Mouse (Mus musculus) intestine, embryonic 15.5 days (tissue): Measurements from ENCODE around the gene Chga. TPM values are rescaled to one million over a fixed set of nuclear protein-coding genes. Genes with fewer than 3 reads are reported as not detected.

Experiments
- ATAC-seq: fragments of 200-750 bp; cut with Nextera tagmentation; 2 replicates; pipeline ENCODE4 v1.8.0; 2017; ENCODE audit warnings: moderate TSS enrichment, moderate library complexity
- H3K27ac ChIP-seq: fragments of 300-500 bp; sonication (generic); 2 replicates; pipeline ENCODE4 v1.5.1; 2015; ENCODE audit warnings: mild to moderate bottlenecking, inconsistent platforms
- H3K27me3 ChIP-seq: fragments of 300-500 bp; sonication (generic); replicated peaks from 2 replicates; pipeline ENCODE4 v1.6.1; 2015; ENCODE audit warnings: inconsistent platforms
- H3K36me3 ChIP-seq: fragments of 300-500 bp; sonication (generic); 2 replicates; pipeline ENCODE4 v1.6.1; 2015; ENCODE audit warnings: inconsistent platforms
- H3K4me1 ChIP-seq: fragments of 300-500 bp; sonication (generic); replicated peaks from 2 replicates; pipeline ENCODE4 v1.6.1; 2015; ENCODE audit warnings: inconsistent platforms
- H3K4me2 ChIP-seq: fragments of 300-500 bp; sonication (generic); replicated peaks from 2 replicates; pipeline ENCODE4 v1.6.1; 2015; ENCODE audit warnings: mild to moderate bottlenecking, inconsistent platforms
- H3K4me3 ChIP-seq: fragments of 300-500 bp; sonication (generic); replicated peaks from 2 replicates; pipeline ENCODE4 v1.5.1; 2015; ENCODE audit warnings: inconsistent platforms
- H3K9ac ChIP-seq: fragments of 300-500 bp; sonication (generic); 2 replicates; pipeline ENCODE4 v1.6.1; 2015; ENCODE audit warnings: inconsistent platforms
- H3K9me3 ChIP-seq: fragments of 300-500 bp; sonication (generic); 2 replicates; pipeline ENCODE4 v1.6.1; 2016; ENCODE audit warnings: inconsistent platforms
- WGBS: fragments of 180-500 bp; shearing (Covaris S2); methylation state at CpG from one replicate; pipeline ENCODE4 v1.1.7; 2015; 5-methylcytosine and 5-hydroxymethylcytosine counted together
- polyA plus RNA-seq: library from polyadenylated mRNA; unstranded; fragments of >200 nt; fragmentation: Nextera tagmentation; extraction: Ambion mirVana; gene quantifications from 2 replicates; pipeline ENCODE4 v1.2.1, GENCODE M21; 2015

Chga gene
- polyA plus RNA-seq, 1 experiment from 2014 or later = 26.2 TPM

- ATAC-seq = no peak
- WGBS = 80% methylated on average over 9 of the region's 9 CpGs
- no peak overlapping the region for H3K4me3 ChIP-seq
Measured at GRCm38 (mm10) chr12:102586286-102586881, 31.6 kb downstream of the Chga start.

GRCm38 (mm10) chr12:102587106-102587505, 32.3 kb downstream of the Chga start:
- no peaks in the 10 kb centered on the region for H3K27me3 ChIP-seq
- no peak overlapping the region for H3K4me2 ChIP-seq
- H3K9me3 ChIP-seq = no peaks in the 10 kb centered on the region
- H3K36me3 ChIP-seq = peaks cover 5% of the 10 kb centered on the region; the same call in 1 of the 2 replicates
- H3K4me3 ChIP-seq = no peak overlapping the region
- H3K27ac ChIP-seq = no peak overlapping the region
- 84% methylated on average over 8 of the region's 8 CpGs for WGBS
- ATAC-seq = no peak
- H3K9ac ChIP-seq = peak overlapping the region; percentile 3; the same call in 1 of the 2 replicates
- H3K4me1 ChIP-seq = no peaks in the 10 kb centered on the region; the same call in 1 of the 2 replicates

More at GRCm38 (mm10) chr12:102586286-102586881, 31.6 kb downstream of the Chga start:
- peaks cover 5% of the 10 kb centered on the region; the same call in 1 of the 2 replicates for H3K36me3 ChIP-seq
- no peaks in the 10 kb centered on the region; the same call in 1 of the 2 replicates for H3K4me1 ChIP-seq
- H3K27ac ChIP-seq = no peak overlapping the region
- H3K9ac ChIP-seq = peak overlapping the region; percentile 3; the same call in 1 of the 2 replicates
- no peaks in the 10 kb centered on the region for H3K27me3 ChIP-seq
- H3K9me3 ChIP-seq = no peaks in the 10 kb centered on the region
- H3K4me2 ChIP-seq = no peak overlapping the region

GRCm38 (mm10) chr12:102590711-102591360, 36.1 kb downstream of the Chga start:
- 76% methylated on average over 17 of the region's 17 CpGs for WGBS
- Histone ChIP-seq H3K9me3 (no peaks in the 10 kb centered on the region), H3K4me2 (no peak overlapping the region), H3K4me3 (no peak overlapping the region), H3K9ac (no peak overlapping the region), H3K27ac (no peak overlapping the region), H3K36me3 (no peaks in the 10 kb centered on the region), H3K4me1 (peaks cover 19% of the 10 kb centered on the region), H3K27me3 (no peaks in the 10 kb centered on the region)
- ATAC-seq = peak; percentile 65; the same call in 1 of the 2 replicates

- 53% methylated on average over 9 of the region's 9 CpGs for WGBS
- no peaks in the 10 kb centered on the region for H3K9me3 ChIP-seq
- H3K36me3 ChIP-seq = no peaks in the 10 kb centered on the region
- H3K4me2 ChIP-seq = no peak overlapping the region
- ATAC-seq = no peak
- H3K27ac ChIP-seq = peak overlapping the region; percentile 36
- H3K4me1 ChIP-seq = peaks cover 25% of the 10 kb centered on the region
- no peak overlapping the region for H3K4me3 ChIP-seq
- H3K27me3 ChIP-seq = no peaks in the 10 kb centered on the region
- H3K9ac ChIP-seq = no peak overlapping the region
Measured at GRCm38 (mm10) chr12:102593699-102594098, 38.9 kb downstream of the Chga start.

GRCm38 (mm10) chr12:102594627-102595026, 39.9 kb downstream of the Chga start:
- no peak for ATAC-seq
- Histone ChIP-seq H3K4me2 (no peak overlapping the region), H3K4me1 (peaks cover 27% of the 10 kb centered on the region), H3K9me3 (no peaks in the 10 kb centered on the region), H3K27ac (peak overlapping the region; percentile 18), H3K4me3 (no peak overlapping the region), H3K36me3 (no peaks in the 10 kb centered on the region), H3K27me3 (no peaks in the 10 kb centered on the region), H3K9ac (no peak overlapping the region)
- WGBS = 76% methylated on average over 9 of the region's 9 CpGs

GRCm38 (mm10) chr12:102596410-102596809, 41.6 kb downstream of the Chga start:
- no peak for ATAC-seq
- Histone ChIP-seq H3K9ac (no peak overlapping the region), H3K4me2 (no peak overlapping the region), H3K27me3 (no peaks in the 10 kb centered on the region), H3K4me3 (no peak overlapping the region), H3K27ac (no peak overlapping the region), H3K36me3 (no peaks in the 10 kb centered on the region), H3K4me1 (peaks cover 44% of the 10 kb centered on the region), H3K9me3 (no peaks in the 10 kb centered on the region)
- 67% methylated on average over 7 of the region's 7 CpGs for WGBS

- no peak overlapping the region for H3K9ac ChIP-seq
- H3K4me3 ChIP-seq = no peak overlapping the region
- peak; percentile 57 for ATAC-seq
- H3K27ac ChIP-seq = peak overlapping the region; percentile 38
- no peaks in the 10 kb centered on the region for H3K36me3 ChIP-seq
- 25% methylated on average over 4 of the region's 4 CpGs for WGBS
- no peaks in the 10 kb centered on the region for H3K9me3 ChIP-seq
- no peaks in the 10 kb centered on the region for H3K27me3 ChIP-seq
- no peak overlapping the region for H3K4me2 ChIP-seq
- peaks cover 53% of the 10 kb centered on the region for H3K4me1 ChIP-seq
Measured at GRCm38 (mm10) chr12:102597466-102597865, 42.7 kb downstream of the Chga start.

- 98% methylated on average over 3 of the region's 3 CpGs for WGBS
- no peaks in the 10 kb centered on the region for H3K27me3 ChIP-seq
- no peak overlapping the region for H3K4me3 ChIP-seq
- no peak overlapping the region for H3K27ac ChIP-seq
- no peak for ATAC-seq
- H3K36me3 ChIP-seq = no peaks in the 10 kb centered on the region
- peaks cover 50% of the 10 kb centered on the region for H3K4me1 ChIP-seq
- H3K9ac ChIP-seq = no peak overlapping the region
- H3K4me2 ChIP-seq = no peak overlapping the region
- H3K9me3 ChIP-seq = no peaks in the 10 kb centered on the region
Measured at GRCm38 (mm10) chr12:102598535-102598934, 43.8 kb downstream of the Chga start.

GRCm38 (mm10) chr12:102599801-102600200, 45.0 kb downstream of the Chga start:
- Histone ChIP-seq H3K4me3 (no peak overlapping the region), H3K27ac (peak overlapping the region; percentile 36; the same call in 1 of the 2 replicates), H3K9ac (no peak overlapping the region)

GRCm38 (mm10) chr12:102600345-102600744, 45.6 kb downstream of the Chga start:
- H3K27me3 ChIP-seq = no peaks in the 10 kb centered on the region
- H3K36me3 ChIP-seq = no peaks in the 10 kb centered on the region
- 76% methylated on average over 6 of the region's 6 CpGs for WGBS
- H3K4me3 ChIP-seq = no peak overlapping the region
- H3K27ac ChIP-seq = no peak overlapping the region
- no peak overlapping the region for H3K4me2 ChIP-seq
- ATAC-seq = no peak
- no peak overlapping the region for H3K9ac ChIP-seq
- peaks cover 37% of the 10 kb centered on the region for H3K4me1 ChIP-seq
- no peaks in the 10 kb centered on the region for H3K9me3 ChIP-seq

More at GRCm38 (mm10) chr12:102599801-102600200, 45.0 kb downstream of the Chga start:
- Histone ChIP-seq H3K9me3 (no peaks in the 10 kb centered on the region), H3K27me3 (no peaks in the 10 kb centered on the region), H3K4me1 (peaks cover 37% of the 10 kb centered on the region), H3K36me3 (no peaks in the 10 kb centered on the region), H3K4me2 (no peak overlapping the region)
- WGBS = 77% methylated on average over 7 of the region's 7 CpGs
- peak; percentile 14; the same call in 1 of the 2 replicates for ATAC-seq

GRCm38 (mm10) chr12:102601847-102602246, 47.1 kb downstream of the Chga start:
- Histone ChIP-seq H3K27ac (0 out of 2 replicates have a peak overlapping the region, but pooled peaks have one; percentile 14), H3K9ac (no peak overlapping the region), H3K9me3 (no peaks in the 10 kb centered on the region), H3K4me3 (no peak overlapping the region), H3K36me3 (0 out of 2 replicates have a peak, but pooled peaks cover 2% of the 10 kb centered on the region), H3K4me1 (peaks cover 37% of the 10 kb centered on the region), H3K4me2 (no peak overlapping the region), H3K27me3 (no peaks in the 10 kb centered on the region)
- 50% methylated on average over 8 of the region's 8 CpGs for WGBS
- ATAC-seq = no peak

GRCm38 (mm10) chr12:102602255-102603041, 47.7 kb downstream of the Chga start:
- H3K9ac ChIP-seq = no peak overlapping the region
- H3K27ac ChIP-seq = 0 out of 2 replicates have a peak overlapping the region, but pooled peaks have one; percentile 14
- 0 out of 2 replicates have a peak, but pooled peaks cover 2% of the 10 kb centered on the region for H3K36me3 ChIP-seq
- no peak for ATAC-seq
- H3K27me3 ChIP-seq = no peaks in the 10 kb centered on the region
- H3K9me3 ChIP-seq = no peaks in the 10 kb centered on the region
- WGBS = 56% methylated on average over 9 of the region's 9 CpGs
- peaks cover 33% of the 10 kb centered on the region for H3K4me1 ChIP-seq
- H3K4me2 ChIP-seq = no peak overlapping the region
- H3K4me3 ChIP-seq = no peak overlapping the region
